Mouse (Mus musculus): Measurements from ENCODE around the gene Prdm11.

The Prdm11 gene

DNA sequence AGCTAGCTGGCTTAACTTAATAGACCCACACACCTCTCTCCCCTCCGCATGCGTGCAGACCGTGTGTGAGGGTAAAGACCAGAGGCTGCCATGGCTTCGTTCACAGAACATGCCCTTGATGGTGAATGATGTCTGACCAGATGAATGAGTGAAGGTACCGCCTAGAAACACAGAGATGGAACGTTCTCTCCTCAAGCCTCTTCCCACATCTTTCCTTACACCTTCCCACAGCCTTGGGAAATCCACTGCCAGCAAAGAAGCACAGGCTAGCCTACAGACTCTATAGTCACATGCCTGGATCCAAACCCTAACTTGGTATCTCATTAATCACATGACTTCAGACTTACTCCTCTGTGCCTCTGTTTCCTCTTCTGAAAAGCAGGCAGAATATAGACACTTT lies 112.6 kb downstream of the Prdm11 start:
- DNase-seq (ENCODE audit: low read depth, low spot score): no peak

DNA sequence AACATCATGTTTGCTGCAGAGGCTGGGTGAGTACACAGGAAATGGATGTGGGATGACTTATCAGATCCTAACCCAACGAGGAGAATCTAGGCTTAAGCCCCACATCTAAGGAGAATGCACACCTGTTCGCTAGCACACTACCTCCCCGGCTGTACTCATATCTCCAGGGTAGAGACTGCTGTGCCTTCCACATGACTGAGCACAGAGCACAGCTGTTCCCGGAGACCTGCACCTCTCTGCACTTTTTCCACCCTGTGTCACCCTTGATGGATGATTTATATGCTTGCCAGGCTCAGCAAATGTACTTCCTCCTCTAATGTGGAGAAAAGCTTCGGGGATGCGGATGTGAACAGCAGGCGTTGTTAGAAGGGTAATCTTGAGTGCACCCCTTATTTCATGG lies 114.9 kb downstream of the Prdm11 start:
- DNase-seq (ENCODE audit: low read depth, low spot score): no peak

DNA sequence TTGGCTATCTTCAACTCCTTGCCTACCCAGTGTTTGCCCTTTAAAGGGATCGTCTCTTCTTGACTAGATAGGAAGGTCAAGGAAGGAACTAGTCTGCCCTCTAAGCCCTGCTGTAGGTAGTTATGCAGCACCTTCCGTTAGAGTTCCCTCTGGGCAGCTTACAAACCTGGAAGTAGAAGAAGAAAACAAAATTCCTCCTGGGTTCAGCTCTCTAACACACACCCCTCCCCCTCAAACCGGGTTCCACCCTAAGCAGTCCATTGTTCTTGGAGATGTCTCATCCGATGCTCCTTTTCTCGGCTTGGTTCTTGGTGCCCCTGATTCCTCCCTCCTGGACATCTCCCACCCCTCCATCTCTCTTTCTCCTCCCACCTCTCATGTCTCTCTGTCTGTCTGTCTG lies 116.3 kb downstream of the Prdm11 start:
- DNase-seq (ENCODE audit: low read depth, low spot score): no peak

DNA sequence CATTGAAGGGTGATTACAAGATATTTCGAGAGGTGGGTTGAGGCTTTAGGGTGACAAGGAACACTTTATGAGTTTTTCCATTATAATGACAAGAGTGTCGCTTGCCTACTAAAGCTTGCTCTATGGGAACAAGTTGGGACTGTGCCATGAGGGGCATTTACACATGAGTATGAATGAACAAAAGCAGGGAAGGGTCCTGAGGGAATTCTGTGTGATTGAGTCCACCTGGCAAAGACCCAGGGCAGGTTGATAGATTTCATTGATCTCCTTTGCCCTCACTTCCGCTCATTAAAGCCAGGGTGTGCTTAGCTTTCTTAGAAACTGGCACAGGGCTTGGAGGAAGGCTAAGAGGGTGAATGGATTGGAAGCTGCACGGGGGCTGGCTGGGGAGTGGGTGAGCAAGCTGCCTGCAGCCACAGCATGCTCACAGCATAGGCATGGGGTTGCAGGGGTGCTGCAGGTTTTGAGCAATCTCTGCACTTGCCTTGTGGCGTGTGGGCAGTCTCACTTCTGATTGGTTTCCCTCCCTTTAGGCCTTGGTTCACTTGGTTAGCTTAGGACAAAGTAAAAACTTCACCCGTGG lies 121.2 kb downstream of the Prdm11 start:
- DNase-seq (ENCODE audit: low read depth, low spot score): no peak

DNA sequence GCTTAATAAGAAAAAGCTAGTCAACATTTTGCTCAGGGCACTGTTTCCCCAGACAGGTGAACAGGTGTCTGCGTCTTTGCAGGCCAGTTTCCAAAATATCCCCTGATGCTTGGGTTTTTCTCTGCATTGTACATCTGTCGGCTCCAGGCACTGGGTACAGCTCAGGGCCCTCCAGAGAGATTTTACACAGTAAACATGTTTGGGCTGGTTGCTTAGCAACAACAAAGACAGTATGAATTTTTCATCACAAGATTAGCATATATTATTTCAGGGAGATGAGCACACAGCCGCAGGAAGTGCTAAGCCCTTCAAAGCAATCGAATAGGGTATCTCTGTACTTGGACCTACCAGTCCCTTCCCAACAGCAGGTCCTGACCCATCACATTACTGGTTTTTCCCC lies 125.3 kb downstream of the Prdm11 start:
- no peak for DNase-seq (ENCODE audit: low read depth, low spot score)

DNA sequence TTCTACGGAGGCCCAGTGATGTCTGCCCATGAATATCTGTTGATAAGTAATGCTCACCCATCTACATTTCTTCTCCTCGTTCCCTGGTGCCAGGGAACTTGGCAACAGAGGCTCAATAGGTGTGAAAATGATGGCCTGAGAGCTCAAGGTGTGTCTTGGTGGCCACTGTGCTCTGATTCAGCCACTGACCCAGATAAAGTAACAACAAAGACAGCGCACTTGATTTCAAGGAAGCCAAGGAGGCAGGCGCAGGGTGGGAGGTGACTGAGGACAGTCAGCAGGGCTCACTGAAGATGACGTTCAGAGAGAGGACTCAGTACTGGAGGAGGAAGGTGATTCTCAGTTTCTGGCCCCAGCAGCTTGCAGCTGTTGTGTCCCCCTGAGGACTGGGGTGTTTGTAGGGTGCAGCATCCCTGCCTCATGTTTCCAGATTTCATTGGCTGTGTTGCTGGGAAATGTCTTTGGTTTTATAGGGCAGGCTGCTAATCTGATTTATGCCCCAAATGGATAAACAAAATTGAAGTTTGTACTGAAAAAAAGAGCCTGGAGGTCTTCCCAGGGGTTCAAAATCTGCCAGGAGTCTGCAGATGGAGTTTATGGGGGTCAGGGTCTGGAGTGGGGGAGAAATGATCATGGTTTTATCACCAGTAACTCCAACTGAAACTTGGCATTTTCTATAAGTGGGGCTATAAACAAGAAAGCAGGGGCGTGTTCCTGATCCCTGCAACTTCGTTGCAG lies 128.4 kb downstream of the Prdm11 start:
- no peak for DNase-seq (ENCODE audit: low read depth, low spot score)

DNA sequence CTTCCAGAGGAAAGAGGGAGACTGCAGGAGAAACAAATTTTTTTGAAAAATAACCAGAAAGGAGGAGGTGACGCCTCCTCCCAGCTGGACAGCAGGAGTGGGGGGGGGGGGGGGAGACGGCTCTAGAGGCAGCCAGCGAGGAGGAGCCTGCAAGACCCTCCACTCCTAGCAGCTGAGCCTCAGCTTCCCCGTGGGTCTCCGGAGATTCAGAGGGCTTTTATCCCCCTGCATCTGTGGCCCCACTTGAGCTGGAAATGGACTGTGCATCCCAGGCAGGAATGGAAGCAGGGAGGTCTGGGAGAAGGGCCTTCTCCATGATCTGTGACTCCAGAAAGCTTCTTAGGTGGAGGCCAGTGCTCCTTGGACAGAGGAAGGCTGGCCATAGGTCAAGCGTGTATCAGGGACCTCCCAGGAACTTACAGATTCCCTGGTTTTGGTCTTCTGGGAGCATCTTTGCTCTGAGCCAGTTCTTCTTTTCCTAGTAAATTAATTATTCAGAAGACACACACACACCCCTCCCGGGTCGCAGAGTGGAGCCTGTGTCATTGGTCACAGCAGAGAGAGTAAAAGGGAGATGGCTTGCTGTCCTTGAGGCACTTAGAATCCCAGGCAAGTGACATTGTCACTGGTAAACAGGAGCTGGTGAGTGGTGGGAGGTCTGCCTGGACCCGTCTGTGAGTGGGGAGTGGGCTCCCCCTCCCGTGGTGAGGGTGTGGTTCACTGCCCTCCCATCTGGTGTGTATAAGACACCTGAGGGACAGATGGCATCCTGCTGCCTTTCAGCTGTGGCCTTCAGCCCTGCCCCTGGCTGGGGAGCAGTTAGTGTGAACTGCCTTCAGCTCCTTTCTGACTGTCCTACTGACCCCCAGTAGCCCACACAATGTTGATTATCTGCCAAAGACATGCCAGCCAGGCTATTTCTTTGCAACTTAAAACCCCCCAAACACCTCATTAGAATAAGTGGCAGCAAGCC lies 130.0 kb downstream of the Prdm11 start:
- DNase-seq (ENCODE audit: low read depth, low spot score): no peak
